Mouse (Mus musculus): ENCODE data around the gene Hspb7. TPM values are rescaled to one million over a fixed set of nuclear protein-coding genes. Genes with fewer than 3 reads are reported as not detected.

Hspb7 gene
- polyA plus RNA-seq, 1 experiment from 2014 or later: 0.08 TPM

- 83% methylated on average over 6 of the region's 6 CpGs for WGBS
- H3K4me2 ChIP-seq: no peak overlapping the region
- H3K36me3 ChIP-seq: peaks cover 98% of the 10 kb centered on the region
- no peak overlapping the region for H3K4me3 ChIP-seq
- H3K27ac ChIP-seq: no peak overlapping the region
- H3K4me1 ChIP-seq (replicated peaks): no peaks in the 10 kb centered on the region
- no peaks in the 10 kb centered on the region for H3K27me3 ChIP-seq
- no peak overlapping the region for H3K9ac ChIP-seq
- H3K9me3 ChIP-seq: no peaks in the 10 kb centered on the region
- no peak for ATAC-seq (ENCODE audit: low FRiP score)
Observed at GRCm38 (mm10) chr4:141467581-141467927, 47.0 kb downstream of the Hspb7 start.

GRCm38 (mm10) chr4:141468576-141468975 is 48.0 kb downstream of the Hspb7 start:
- WGBS: 64% methylated on average over 10 of the region's 10 CpGs
- peak overlapping the region; percentile 13; the same call in 1 of the 2 replicates for H3K27ac ChIP-seq

GRCm38 (mm10) chr4:141469343-141469742 is 48.8 kb downstream of the Hspb7 start:
- Histone ChIP-seq H3K36me3 (peaks cover 98% of the 10 kb centered on the region), H3K4me1 (replicated peaks) (no peaks in the 10 kb centered on the region), H3K27me3 (no peaks in the 10 kb centered on the region), H3K9ac (no peak overlapping the region), H3K9me3 (no peaks in the 10 kb centered on the region), H3K4me3 (no peak overlapping the region), H3K27ac (no peak overlapping the region), H3K4me2 (no peak overlapping the region)
- no peak for ATAC-seq (ENCODE audit: low FRiP score)
- 87% methylated on average over 9 of the region's 9 CpGs for WGBS

More at GRCm38 (mm10) chr4:141468576-141468975, 48.0 kb downstream of the Hspb7 start:
- Histone ChIP-seq H3K4me1 (replicated peaks) (no peaks in the 10 kb centered on the region), H3K4me3 (no peak overlapping the region), H3K36me3 (peaks cover 98% of the 10 kb centered on the region), H3K9ac (no peak overlapping the region), H3K4me2 (no peak overlapping the region), H3K27me3 (no peaks in the 10 kb centered on the region), H3K9me3 (no peaks in the 10 kb centered on the region)
- no peak for ATAC-seq (ENCODE audit: low FRiP score)

GRCm38 (mm10) chr4:141471491-141471890 is 50.9 kb downstream of the Hspb7 start:
- 98% methylated on average over 16 of the region's 16 CpGs for WGBS
- H3K9me3 ChIP-seq: no peaks in the 10 kb centered on the region

GRCm38 (mm10) chr4:141472641-141473321 is 52.2 kb downstream of the Hspb7 start:
- H3K4me1 ChIP-seq (replicated peaks): 0 out of 2 replicates have a peak, but pooled peaks cover 3% of the 10 kb centered on the region
- no peak overlapping the region for H3K4me3 ChIP-seq
- H3K27me3 ChIP-seq: no peaks in the 10 kb centered on the region
- H3K4me2 ChIP-seq: no peak overlapping the region
- H3K9ac ChIP-seq: no peak overlapping the region
- 68% methylated on average over 32 of the region's 32 CpGs for WGBS
- H3K27ac ChIP-seq: 0 out of 2 replicates have a peak overlapping the region, but pooled peaks have one; percentile 23
- H3K36me3 ChIP-seq: peaks cover 98% of the 10 kb centered on the region
- ATAC-seq (ENCODE audit: low FRiP score): no peak
- H3K9me3 ChIP-seq: no peaks in the 10 kb centered on the region

More at GRCm38 (mm10) chr4:141471491-141471890, 50.9 kb downstream of the Hspb7 start:
- H3K4me2 ChIP-seq: no peak overlapping the region
- no peak overlapping the region for H3K9ac ChIP-seq
- H3K4me1 ChIP-seq (replicated peaks): no peaks in the 10 kb centered on the region
- H3K4me3 ChIP-seq: no peak overlapping the region
- no peak for ATAC-seq (ENCODE audit: low FRiP score)
- H3K36me3 ChIP-seq: peaks cover 98% of the 10 kb centered on the region
- no peak overlapping the region for H3K27ac ChIP-seq
- H3K27me3 ChIP-seq: no peaks in the 10 kb centered on the region

- ATAC-seq (ENCODE audit: low FRiP score): no peak
- H3K27ac ChIP-seq: no peak overlapping the region
- H3K4me2 ChIP-seq: no peak overlapping the region
- 0 out of 2 replicates have a peak, but pooled peaks cover 5% of the 10 kb centered on the region for H3K4me1 ChIP-seq (replicated peaks)
- H3K27me3 ChIP-seq: no peaks in the 10 kb centered on the region
- WGBS: 87% methylated on average over 19 of the region's 19 CpGs
- no peak overlapping the region for H3K4me3 ChIP-seq
- peaks cover 100% of the 10 kb centered on the region for H3K36me3 ChIP-seq
- no peaks in the 10 kb centered on the region for H3K9me3 ChIP-seq
- H3K9ac ChIP-seq: no peak overlapping the region
Observed at GRCm38 (mm10) chr4:141474431-141474830, 53.9 kb downstream of the Hspb7 start.

Other genes with a start within 250 kb of the Hspb7 start
- gene Rsg1, start 206.8 kb upstream of the Hspb7 start, polyA plus RNA-seq (2015; fragmentation: Nextera tagmentation; extraction: Ambion mirVana): 8.1 and 8.5 TPM in 2 replicates
- 1.4 TPM in 2 replicates for gene Arhgef19, start 181.3 kb upstream of the Hspb7 start, polyA plus RNA-seq (2015; fragmentation: Nextera tagmentation; extraction: Ambion mirVana)
- 1.5 and 1.8 TPM in 2 replicates for gene Epha2, start 119.5 kb upstream of the Hspb7 start, polyA plus RNA-seq (2015; fragmentation: Nextera tagmentation; extraction: Ambion mirVana)
- gene Fam131c, start 52.6 kb upstream of the Hspb7 start, polyA plus RNA-seq (2015; fragmentation: Nextera tagmentation; extraction: Ambion mirVana): 11.7 and 12.7 TPM in 2 replicates
- gene Clcnka, start 22.1 kb upstream of the Hspb7 start, polyA plus RNA-seq (2015; fragmentation: Nextera tagmentation; extraction: Ambion mirVana): 0.16 and 0.21 TPM in 2 replicates
- gene Clcnkb, start 4.8 kb upstream of the Hspb7 start, polyA plus RNA-seq (2015; fragmentation: Nextera tagmentation; extraction: Ambion mirVana): not detected in 2 replicates
- not detected in 2 replicates for gene Srarp, start 15.3 kb downstream of the Hspb7 start, polyA plus RNA-seq (2015; fragmentation: Nextera tagmentation; extraction: Ambion mirVana)
- gene Zbtb17, start 23.9 kb downstream of the Hspb7 start, polyA plus RNA-seq (2015; fragmentation: Nextera tagmentation; extraction: Ambion mirVana): 50.0 and 50.3 TPM in 2 replicates
- 19.2 and 19.7 TPM in 2 replicates for gene Spen, start 117.8 kb downstream of the Hspb7 start, polyA plus RNA-seq (2015; fragmentation: Nextera tagmentation; extraction: Ambion mirVana)
- 41.0 and 43.3 TPM in 2 replicates for gene Fblim1, start 185.3 kb downstream of the Hspb7 start, polyA plus RNA-seq (2015; fragmentation: Nextera tagmentation; extraction: Ambion mirVana)
- gene Tmem82, start 197.9 kb downstream of the Hspb7 start, polyA plus RNA-seq (2015; fragmentation: Nextera tagmentation; extraction: Ambion mirVana): 0.25 and 0.43 TPM in 2 replicates
- 0.26 TPM in 1 of 2 replicates, not detected in the other for gene Slc25a34, start 203.0 kb downstream of the Hspb7 start, polyA plus RNA-seq (2015; fragmentation: Nextera tagmentation; extraction: Ambion mirVana)
- gene Plekhm2, start 244.1 kb downstream of the Hspb7 start, polyA plus RNA-seq (2015; fragmentation: Nextera tagmentation; extraction: Ambion mirVana): 6.9 and 8.2 TPM in 2 replicates

All from hindbrain, embryonic 13.5 days (tissue).